Mouse (Mus musculus) embryonic facial prominence, embryonic 13.5 days (tissue): ENCODE measurements at regions not wholly inside any gene's neighbourhood (a gene's known extent, or its start where the extent isn't known, plus 50 kb on each side); places are given as distances from the start of the nearest gene placed in this dataset.
A peak's percentile ranks its signal among the peaks of the same experiment; 100 is the strongest.
"Not testable (repeated sequence)": the region's sequence is repeated elsewhere in the genome, so short reads cannot be mapped to it uniquely, and the experiment has no call there.

ENCODE experiments used
- ATAC-seq: fragments of 200-750 bp; cut with Nextera tagmentation; 2 replicates; pipeline ENCODE4 v1.8.0; 2017; ENCODE audit warnings: low read depth; ENCODE audit not compliant: insufficient number of reproducible peaks, insufficient read depth, low FRiP score, low TSS enrichment
- H3K27ac ChIP-seq: fragments of 300-500 bp; sonication (generic); 2 replicates; pipeline ENCODE4 v1.5.1; 2015; ENCODE audit warnings: moderate library complexity, mild to moderate bottlenecking, inconsistent platforms
- H3K27me3 ChIP-seq: fragments of 300-500 bp; sonication (generic); 2 replicates; pipeline ENCODE4 v1.6.1; 2015; ENCODE audit warnings: mild to moderate bottlenecking, inconsistent platforms
- H3K36me3 ChIP-seq: fragments of 300-500 bp; sonication (generic); 2 replicates; pipeline ENCODE4 v1.6.1; 2015; ENCODE audit warnings: mild to moderate bottlenecking, inconsistent platforms
- H3K4me1 ChIP-seq: fragments of 300-500 bp; sonication (generic); 2 replicates; pipeline ENCODE4 v1.6.1; 2015; ENCODE audit warnings: inconsistent platforms
- H3K4me2 ChIP-seq: fragments of 300-500 bp; sonication (generic); 2 replicates; pipeline ENCODE4 v1.6.1; 2015; ENCODE audit warnings: moderate library complexity, mild to moderate bottlenecking, inconsistent platforms
- H3K4me3 ChIP-seq: fragments of 300-500 bp; sonication (generic); 2 replicates; pipeline ENCODE4 v1.5.1; 2015; ENCODE audit warnings: mild to moderate bottlenecking, inconsistent platforms
- H3K9ac ChIP-seq: fragments of 300-500 bp; sonication (generic); 2 replicates; pipeline ENCODE4 v1.6.1; 2015; ENCODE audit warnings: mild to moderate bottlenecking, inconsistent platforms
- H3K9me3 ChIP-seq: fragments of 300-500 bp; sonication (generic); 2 replicates; pipeline ENCODE4 v1.6.1; 2016; ENCODE audit warnings: inconsistent platforms
- WGBS: fragments of 180-500 bp; shearing (Covaris S2); methylation state at CpG from one replicate; pipeline ENCODE4 v1.1.7; 2015; ENCODE audit warnings: mixed read lengths; 5-methylcytosine and 5-hydroxymethylcytosine counted together

DNA sequence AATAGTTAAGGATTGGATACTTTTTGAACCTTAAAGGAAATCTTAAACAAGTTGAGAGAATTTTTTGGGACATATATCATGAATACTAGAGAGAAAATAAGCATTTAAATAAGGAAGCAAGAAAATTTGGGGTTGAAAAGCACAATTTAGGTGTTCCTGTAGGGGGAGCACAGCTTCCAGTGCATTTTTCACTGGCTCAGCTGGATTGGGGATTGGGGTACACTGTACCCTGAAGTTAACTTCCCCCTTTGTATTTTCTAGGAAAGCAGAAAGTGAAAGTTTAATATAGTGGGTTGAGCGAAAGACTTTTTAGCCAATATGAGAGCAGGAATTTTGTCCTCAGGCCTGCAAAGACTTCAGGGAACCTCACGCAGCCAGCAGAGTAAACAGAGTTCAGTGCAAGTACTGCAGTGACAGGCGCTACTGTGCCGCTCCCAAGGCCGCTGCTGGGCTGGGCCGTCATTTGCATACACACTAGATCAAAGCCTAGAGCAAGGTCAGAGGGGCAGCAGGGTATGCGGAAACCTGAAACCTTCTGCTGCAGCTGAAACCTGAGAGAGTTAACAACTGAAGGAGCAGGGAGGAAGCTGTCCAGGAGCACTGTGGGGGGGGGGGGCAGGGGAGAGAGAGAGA lies 1111.4 kb downstream of the H2al1n start:
- no peak overlapping the region for H3K9ac ChIP-seq
- whole genome bisulfite sequencing, result 13% methylated on average over 7 of the region's 7 CpGs
- no peaks in the 10 kb centered on the region for H3K9me3 ChIP-seq
- H3K4me3 ChIP-seq, result peak overlapping the region; percentile 24
- H3K4me1 ChIP-seq, result no peaks in the 10 kb centered on the region
- peak; percentile 32; the same call in 1 of the 2 replicates for ATAC-seq
- no peak overlapping the region for H3K27ac ChIP-seq
- H3K4me2 ChIP-seq, result peak overlapping the region; percentile 42
- H3K36me3 ChIP-seq, result no peaks in the 10 kb centered on the region
- H3K27me3 ChIP-seq, result no peaks in the 10 kb centered on the region

DNA sequence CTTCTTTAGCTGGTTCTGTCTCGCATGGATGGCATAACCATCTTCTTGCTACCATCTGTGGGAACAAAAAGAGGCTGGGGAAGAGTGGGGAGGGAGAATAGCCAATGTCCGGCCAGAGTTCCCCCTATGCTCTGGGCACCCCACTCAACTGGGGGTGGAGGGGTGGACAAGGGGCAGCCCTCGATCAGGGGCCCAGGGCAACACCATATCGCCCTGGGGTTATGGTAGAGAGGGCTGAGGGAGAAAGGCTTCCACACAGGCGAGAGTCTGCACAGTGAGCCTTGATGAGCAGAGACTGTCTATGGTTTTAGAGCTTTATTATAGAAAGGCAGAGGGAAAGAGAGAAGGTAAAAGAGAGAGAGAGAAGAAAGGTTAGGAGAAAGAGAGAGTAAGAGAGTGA lies 1112.0 kb downstream of the H2al1n start:
- no peaks in the 10 kb centered on the region for H3K9me3 ChIP-seq
- ATAC-seq, result no peak
- H3K9ac ChIP-seq, result no peak overlapping the region
- H3K27ac ChIP-seq, result no peak overlapping the region
- 41% methylated on average over 5 of the region's 5 CpGs for WGBS
- H3K4me2 ChIP-seq, result 0 out of 2 replicates have a peak overlapping the region, but pooled peaks have one; percentile 9
- no peak overlapping the region; the same call in 1 of the 2 replicates for H3K4me3 ChIP-seq
- no peaks in the 10 kb centered on the region for H3K4me1 ChIP-seq
- no peaks in the 10 kb centered on the region for H3K27me3 ChIP-seq
- H3K36me3 ChIP-seq, result no peaks in the 10 kb centered on the region

DNA sequence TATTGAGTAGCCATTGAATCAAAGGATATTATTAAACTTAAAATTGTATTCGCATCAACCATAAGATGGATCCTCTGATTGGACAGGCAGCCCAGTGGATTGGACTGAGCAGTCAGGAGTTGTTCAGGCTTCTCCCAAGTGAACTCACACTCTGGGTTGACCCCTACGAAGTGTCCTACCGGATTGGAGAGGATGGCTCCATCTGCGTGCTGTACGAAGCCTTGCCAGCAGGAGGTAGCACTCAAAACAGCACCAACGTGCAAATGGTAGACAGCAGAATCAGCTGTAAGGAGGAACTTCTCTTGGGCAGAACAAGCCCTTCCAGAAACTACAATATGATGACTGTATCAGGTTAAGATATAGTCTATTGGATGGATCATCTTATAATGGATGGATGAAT lies 1154.2 kb downstream of the H2al1n start:
- not testable (repeated sequence) for H3K27ac ChIP-seq, ATAC-seq, H3K36me3 ChIP-seq, H3K4me1 ChIP-seq, H3K4me2 ChIP-seq, H3K27me3 ChIP-seq, H3K4me3 ChIP-seq, H3K9ac ChIP-seq, H3K9me3 ChIP-seq
- 84% methylated on average over 6 of the region's 6 CpGs for WGBS
